Mouse (Mus musculus) heart, embryonic 16.5 days (tissue): Measurements from ENCODE around the gene Gnai3. TPM values are rescaled to one million over a fixed set of nuclear protein-coding genes. Genes with fewer than 3 reads are reported as not detected.

Source experiments
- ATAC-seq: fragments of 200-750 bp; cut with Nextera tagmentation; replicated peaks from 2 replicates; pipeline ENCODE4 v1.8.0; 2017; ENCODE audit warnings: moderate number of reproducible peaks; ENCODE audit not compliant: insufficient read depth, low FRiP score; ENCODE audit errors: extremely low read depth
- H3K27ac ChIP-seq: fragments of 300-500 bp; sonication (generic); 2 replicates; pipeline ENCODE4 v1.5.1; 2014; ENCODE audit warnings: mild to moderate bottlenecking, low read length, control low read depth, moderate library complexity
- H3K27me3 ChIP-seq: fragments of 300-500 bp; sonication (generic); 2 replicates; pipeline ENCODE4 v1.6.1; 2014; ENCODE audit warnings: low read length, mixed read lengths; ENCODE audit not compliant: control insufficient read depth, insufficient read depth
- H3K36me3 ChIP-seq: fragments of 300-500 bp; sonication (generic); 2 replicates; pipeline ENCODE4 v1.6.1; 2014; ENCODE audit not compliant: control insufficient read depth, insufficient read depth
- H3K4me1 ChIP-seq: fragments of 300-500 bp; sonication (generic); 2 replicates; pipeline ENCODE4 v1.6.1; 2014; ENCODE audit warnings: low read length, mixed read lengths; ENCODE audit not compliant: control insufficient read depth, insufficient read depth
- H3K4me2 ChIP-seq: fragments of 300-500 bp; sonication (generic); 2 replicates; pipeline ENCODE4 v1.6.1; 2014; ENCODE audit warnings: low read depth, mild to moderate bottlenecking, control low read depth, low read length
- H3K4me3 ChIP-seq: fragments of 300-500 bp; sonication (generic); 2 replicates; pipeline ENCODE4 v1.5.1; 2014; ENCODE audit warnings: mild to moderate bottlenecking, control low read depth, low read length
- H3K9ac ChIP-seq: fragments of 300-500 bp; sonication (generic); 2 replicates; pipeline ENCODE4 v1.6.1; 2014; ENCODE audit warnings: low read length, control low read depth
- H3K9me3 ChIP-seq: fragments of 300-500 bp; sonication (generic); replicated peaks from 2 replicates; pipeline ENCODE4 v1.6.1; 2016; ENCODE audit warnings: low read length; ENCODE audit not compliant: control insufficient read depth
- WGBS: fragments of 180-500 bp; shearing (Covaris S2); extraction: QIAGEN DNeasy Blood & Tissue Kit; methylation state at CpG from one replicate; pipeline ENCODE4 v1.1.7; 2014; 5-methylcytosine and 5-hydroxymethylcytosine counted together
- polyA plus RNA-seq: library from polyadenylated mRNA; unstranded; fragments of >200 nt; fragmentation: Nextera tagmentation; extraction: Ambion mirVana; gene quantifications from 2 replicates; pipeline ENCODE4 v1.2.1, GENCODE M21; 2015

Gnai3 gene
- polyA plus RNA-seq, 1 experiment from 2014 or later = 85.5 TPM

GRCm38 (mm10) chr3:108185460-108186097 is 39.6 kb upstream of the Gnai3 start:
- Histone ChIP-seq H3K36me3 (no peaks in the 10 kb centered on the region), H3K4me1 (0 out of 2 replicates have a peak, but pooled peaks cover 6% of the 10 kb centered on the region), H3K9me3 (no peaks in the 10 kb centered on the region), H3K9ac (peak overlapping the region; percentile 73), H3K4me3 (peak overlapping the region; percentile 62), H3K4me2 (peak overlapping the region; percentile 83), H3K27me3 (no peaks in the 10 kb centered on the region; the same call in 1 of the 2 replicates), H3K27ac (no peak overlapping the region)
- WGBS = 4% methylated on average over 16 of the region's 16 CpGs
- ATAC-seq = no peak

- WGBS = 65% methylated on average over 3 of the region's 3 CpGs
- H3K9me3 ChIP-seq = no peaks in the 10 kb centered on the region
- H3K4me1 ChIP-seq = 0 out of 2 replicates have a peak, but pooled peaks cover 5% of the 10 kb centered on the region
- H3K27me3 ChIP-seq = no peaks in the 10 kb centered on the region; the same call in 1 of the 2 replicates
- ATAC-seq = no peak
- no peaks in the 10 kb centered on the region for H3K36me3 ChIP-seq
- no peak overlapping the region for H3K9ac ChIP-seq
- no peak overlapping the region for H3K27ac ChIP-seq
- H3K4me2 ChIP-seq = no peak overlapping the region
- H3K4me3 ChIP-seq = no peak overlapping the region
These were observed 38.8 kb upstream of the Gnai3 start for GRCm38 (mm10) chr3:108184742-108185141.

- Histone ChIP-seq H3K9me3 (no peaks in the 10 kb centered on the region), H3K4me2 (no peak overlapping the region), H3K36me3 (no peaks in the 10 kb centered on the region), H3K9ac (no peak overlapping the region), H3K27me3 (no peaks in the 10 kb centered on the region; the same call in 1 of the 2 replicates), H3K4me3 (no peak overlapping the region), H3K4me1 (no peaks in the 10 kb centered on the region; the same call in 1 of the 2 replicates), H3K27ac (no peak overlapping the region)
- 40% methylated on average over 2 of the region's 2 CpGs for WGBS
- ATAC-seq = no peak
These were observed 34.6 kb upstream of the Gnai3 start for GRCm38 (mm10) chr3:108180514-108180913.

- Histone ChIP-seq H3K27me3 (no peaks in the 10 kb centered on the region), H3K4me2 (no peak overlapping the region), H3K4me3 (no peak overlapping the region), H3K4me1 (peaks cover 6% of the 10 kb centered on the region; the same call in 1 of the 2 replicates), H3K9ac (no peak overlapping the region), H3K36me3 (no peaks in the 10 kb centered on the region), H3K27ac (no peak overlapping the region), H3K9me3 (no peaks in the 10 kb centered on the region)
- ATAC-seq = no peak
- WGBS = 62% methylated on average over 7 of the region's 7 CpGs
These were observed 33.1 kb upstream of the Gnai3 start for GRCm38 (mm10) chr3:108178756-108179715.

- Histone ChIP-seq H3K27ac (no peak overlapping the region), H3K27me3 (no peaks in the 10 kb centered on the region), H3K4me1 (peaks cover 6% of the 10 kb centered on the region; the same call in 1 of the 2 replicates), H3K4me3 (no peak overlapping the region), H3K9me3 (no peaks in the 10 kb centered on the region), H3K9ac (peak overlapping the region; percentile 42), H3K36me3 (no peaks in the 10 kb centered on the region), H3K4me2 (peak overlapping the region; percentile 31; the same call in 1 of the 2 replicates)
- peak; percentile 23; the same call in 1 of the 2 replicates for ATAC-seq
- 27% methylated on average over 13 of the region's 14 CpGs for WGBS
These were observed 29.0 kb upstream of the Gnai3 start for GRCm38 (mm10) chr3:108174672-108175531.

GRCm38 (mm10) chr3:108169199-108169598 is 23.3 kb upstream of the Gnai3 start:
- no peak overlapping the region for H3K4me3 ChIP-seq
- no peaks in the 10 kb centered on the region for H3K27me3 ChIP-seq
- no peak overlapping the region for H3K4me2 ChIP-seq
- no peaks in the 10 kb centered on the region for H3K36me3 ChIP-seq
- 43% methylated on average over 3 of the region's 3 CpGs for WGBS
- no peaks in the 10 kb centered on the region for H3K9me3 ChIP-seq
- H3K9ac ChIP-seq = no peak overlapping the region
- H3K27ac ChIP-seq = no peak overlapping the region
- no peak for ATAC-seq
- H3K4me1 ChIP-seq = peaks cover 9% of the 10 kb centered on the region; the same call in 1 of the 2 replicates

- H3K4me1 ChIP-seq = peaks cover 9% of the 10 kb centered on the region; the same call in 1 of the 2 replicates
- no peak overlapping the region for H3K4me2 ChIP-seq
- H3K9me3 ChIP-seq = no peaks in the 10 kb centered on the region
- ATAC-seq = no peak
- WGBS = 54% methylated on average over 14 of the region's 14 CpGs
- H3K27ac ChIP-seq = no peak overlapping the region
- H3K27me3 ChIP-seq = no peaks in the 10 kb centered on the region
- H3K36me3 ChIP-seq = no peaks in the 10 kb centered on the region
- no peak overlapping the region for H3K9ac ChIP-seq
- no peak overlapping the region for H3K4me3 ChIP-seq
These were observed 21.6 kb upstream of the Gnai3 start for GRCm38 (mm10) chr3:108167499-108167898.

- no peaks in the 10 kb centered on the region for H3K9me3 ChIP-seq
- H3K4me1 ChIP-seq = peaks cover 9% of the 10 kb centered on the region; the same call in 1 of the 2 replicates
- no peak overlapping the region for H3K4me2 ChIP-seq
- H3K27ac ChIP-seq = no peak overlapping the region
- H3K9ac ChIP-seq = no peak overlapping the region
- no peaks in the 10 kb centered on the region for H3K36me3 ChIP-seq
- no peaks in the 10 kb centered on the region for H3K27me3 ChIP-seq
- no peak overlapping the region for H3K4me3 ChIP-seq
- WGBS = 38% methylated on average over 10 of the region's 11 CpGs
- ATAC-seq = peak; percentile 55; the same call in 1 of the 2 replicates
These were observed 20.7 kb upstream of the Gnai3 start for GRCm38 (mm10) chr3:108166486-108167211.
